Mouse (Mus musculus): ENCODE measurements around the gene Rfx8. TPM values are rescaled to one million over a fixed set of nuclear protein-coding genes. Genes with fewer than 3 reads are reported as not detected.

Rfx8 gene
- polyA plus RNA-seq, 1 experiment from 2014 or later: 0.20 TPM

GRCm38 (mm10) chr1:39623106-39623505, 97.7 kb downstream of the Rfx8 start:
- no peaks in the 10 kb centered on the region for H3K36me3 ChIP-seq
- 0 out of 2 replicates have a peak, but pooled peaks have one; percentile 32 for ATAC-seq

GRCm38 (mm10) chr1:39618524-39618923, 102.3 kb downstream of the Rfx8 start:
- no peaks in the 10 kb centered on the region for H3K36me3 ChIP-seq
- peak; percentile 71 for ATAC-seq
- WGBS: 21% methylated on average over 8 of the region's 8 CpGs
- peak overlapping the region; percentile 15; the same call in 1 of the 2 replicates for H3K4me2 ChIP-seq (replicated peaks)
- H3K4me1 ChIP-seq (replicated peaks): peaks cover 5% of the 10 kb centered on the region; the same call in 1 of the 2 replicates
- H3K9ac ChIP-seq: no peak overlapping the region
- H3K9me3 ChIP-seq: no peaks in the 10 kb centered on the region
- H3K4me3 ChIP-seq (replicated peaks): no peak overlapping the region
- no peak overlapping the region for H3K27ac ChIP-seq
- no peaks in the 10 kb centered on the region for H3K27me3 ChIP-seq (replicated peaks)

More at GRCm38 (mm10) chr1:39623106-39623505, 97.7 kb downstream of the Rfx8 start:
- Histone ChIP-seq H3K4me2 (replicated peaks) (no peak overlapping the region), H3K4me1 (replicated peaks) (0 out of 2 replicates have a peak, but pooled peaks cover 2% of the 10 kb centered on the region), H3K9me3 (no peaks in the 10 kb centered on the region), H3K27me3 (replicated peaks) (no peaks in the 10 kb centered on the region), H3K27ac (no peak overlapping the region), H3K9ac (no peak overlapping the region), H3K4me3 (replicated peaks) (no peak overlapping the region)
- 94% methylated on average over 5 of the region's 5 CpGs for WGBS

- no peak for ATAC-seq
- WGBS: 64% methylated on average over 6 of the region's 6 CpGs
- no peaks in the 10 kb centered on the region for H3K27me3 ChIP-seq (replicated peaks)
These were observed 105.3 kb downstream of the Rfx8 start for GRCm38 (mm10) chr1:39615526-39615925.

More at GRCm38 (mm10) chr1:39615526-39615925, 105.3 kb downstream of the Rfx8 start:
- Histone ChIP-seq H3K4me2 (replicated peaks) (no peak overlapping the region), H3K4me3 (replicated peaks) (no peak overlapping the region), H3K27ac (no peak overlapping the region), H3K9ac (no peak overlapping the region), H3K9me3 (no peaks in the 10 kb centered on the region), H3K36me3 (no peaks in the 10 kb centered on the region), H3K4me1 (replicated peaks) (peaks cover 5% of the 10 kb centered on the region; the same call in 1 of the 2 replicates)

Other genes with a start within 250 kb of the Rfx8 start
- 8.6 and 8.7 TPM in 2 replicates for gene Tbc1d8, start 242.2 kb downstream of the Rfx8 start, polyA plus RNA-seq (2015; fragmentation: Nextera tagmentation; extraction: Ambion mirVana)
- 20.6 and 21.7 TPM in 2 replicates for gene Cnot11, start 186.0 kb downstream of the Rfx8 start, polyA plus RNA-seq (2015; fragmentation: Nextera tagmentation; extraction: Ambion mirVana)
- 35.3 and 36.6 TPM in 2 replicates for gene Rnf149, start 143.6 kb downstream of the Rfx8 start, polyA plus RNA-seq (2015; fragmentation: Nextera tagmentation; extraction: Ambion mirVana)
- gene Creg2, start 69.5 kb downstream of the Rfx8 start, polyA plus RNA-seq (2015; fragmentation: Nextera tagmentation; extraction: Ambion mirVana): 0.37 and 0.39 TPM in 2 replicates
- gene Gm3646, start 84.3 kb upstream of the Rfx8 start, polyA plus RNA-seq (2015; fragmentation: Nextera tagmentation; extraction: Ambion mirVana): not detected in 2 replicates
- gene Map4k4, start 179.9 kb upstream of the Rfx8 start, polyA plus RNA-seq (2015; fragmentation: Nextera tagmentation; extraction: Ambion mirVana): 20.0 and 25.5 TPM in 2 replicates